Mouse (Mus musculus): Measurements from ENCODE around the gene Slc16a12. TPM values are rescaled to one million over a fixed set of nuclear protein-coding genes. Genes with fewer than 3 reads are reported as not detected.

Gene Slc16a12
- polyA plus RNA-seq, 1 experiment from 2014 or later: 0.88 TPM

Small RNAs within 50 kb of the gene (microRNA-seq; reads per million reads assigned to microRNA genes)
- gene Gm27476: not detected

Other genes with a start within 250 kb of the Slc16a12 start
- gene Lipa, start 219.8 kb downstream of the Slc16a12 start, polyA plus RNA-seq (2014; fragmentation: Nextera tagmentation; extraction: Ambion mirVana): 17.0 and 28.4 TPM in 2 replicates
- gene Ifit2, start 196.6 kb downstream of the Slc16a12 start, polyA plus RNA-seq (2014; fragmentation: Nextera tagmentation; extraction: Ambion mirVana): 5.8 and 6.8 TPM in 2 replicates
- gene Ifit3, start 163.8 kb downstream of the Slc16a12 start, polyA plus RNA-seq (2014; fragmentation: Nextera tagmentation; extraction: Ambion mirVana): 0.20 and 1.5 TPM in 2 replicates
- 1.5 and 2.1 TPM in 2 replicates for gene Ifit1bl1, start 145.3 kb downstream of the Slc16a12 start, polyA plus RNA-seq (2014; fragmentation: Nextera tagmentation; extraction: Ambion mirVana)
- 0.17 and 0.21 TPM in 2 replicates for gene Ifit3b, start 139.3 kb downstream of the Slc16a12 start, polyA plus RNA-seq (2014; fragmentation: Nextera tagmentation; extraction: Ambion mirVana)
- gene Ifit1bl2, start 106.5 kb downstream of the Slc16a12 start, polyA plus RNA-seq (2014; fragmentation: Nextera tagmentation; extraction: Ambion mirVana): 0.23 and 0.35 TPM in 2 replicates
- 0.21 TPM in 1 of 2 replicates, not detected in the other for gene Ifit1, start 106.4 kb downstream of the Slc16a12 start, polyA plus RNA-seq (2014; fragmentation: Nextera tagmentation; extraction: Ambion mirVana)
- 12.8 and 14.1 TPM in 2 replicates for gene Pank1, start 132.2 kb upstream of the Slc16a12 start, polyA plus RNA-seq (2014; fragmentation: Nextera tagmentation; extraction: Ambion mirVana)
- 4.1 and 8.4 TPM in 2 replicates for gene Kif20b, start 175.1 kb upstream of the Slc16a12 start, polyA plus RNA-seq (2014; fragmentation: Nextera tagmentation; extraction: Ambion mirVana)

All from neural tube, embryonic 14.5 days (tissue).